Mouse (Mus musculus) kidney, adult 2 months (tissue): Measurements from ENCODE around the gene Lrrfip1.

Experiments used
- CTCF ChIP-seq: fragments of 200-500 bp; conservative IDR thresholded peaks from 2 replicates; pipeline ENCODE4 v1.5.1; 2011; ENCODE audit warnings: low read depth, mild to moderate bottlenecking, control low read depth, low read length, moderate library complexity, mixed read lengths; ENCODE audit not compliant: insufficient read depth, insufficient read length
- POLR2A ChIP-seq: fragments of 200-500 bp; IDR thresholded peaks from one replicate; pipeline ENCODE4 v1.6.1; 2011; ENCODE audit warnings: low read depth, low read length, control low read depth

DNA sequence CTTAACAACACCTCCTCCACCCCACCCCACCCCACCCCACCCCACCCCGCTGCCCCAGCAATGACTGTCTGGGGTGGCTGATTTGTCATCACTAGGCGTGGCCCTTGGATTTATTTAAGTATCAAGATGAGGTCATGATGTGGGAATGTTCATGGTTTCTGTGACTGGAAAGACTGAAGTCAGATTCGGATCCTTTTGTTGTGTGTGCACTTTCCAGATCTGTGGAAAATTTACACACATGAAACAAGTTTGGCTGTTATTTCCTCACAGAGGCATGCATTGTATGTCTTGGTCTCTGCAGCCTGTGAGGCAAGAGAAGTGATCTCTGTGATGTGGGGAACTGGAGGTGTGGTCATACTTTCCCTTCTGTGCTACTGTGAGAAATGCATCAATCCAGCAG, 96.7 kb downstream of the Lrrfip1 start:
- TF ChIP-seq CTCF (no peak), POLR2A (no peak)
